In genomic region chr9:41891206-41891605, GRCm38 (mm10) we compare ENCODE assay signal across 8 mouse cellular contexts.
A peak's percentile ranks its signal among the peaks of the same experiment; 100 is the strongest.
DNase-seq lines count a peak whose midpoint lies in the region; ATAC-seq and TF ChIP-seq lines count a peak whose summit lies in the region.

No protein-coding gene starts in this region.

- TF ChIP-seq EP300 in heart, adult 2 months (IDR thresholded peaks at IDR 0.05; ENCODE audit: insufficient read depth, low read depth, low read length), result no peak

- no peaks in the 10 kb centered on the region for H3K79me2 ChIP-seq in heart, adult 2 months (replicated peaks; ENCODE audit: control insufficient read depth, insufficient read depth, low read length)

- no peak overlapping the region; the same call in 1 of the 2 replicates for H3K4me3 ChIP-seq in heart, adult 2 months
- H3K4me3 ChIP-seq in neural tube, embryonic 11.5 days (ENCODE audit: low read depth, low read length), result no peak overlapping the region
- H3K4me3 ChIP-seq in intestine, embryonic 15.5 days (replicated peaks), result no peak overlapping the region
- no peak overlapping the region for H3K4me3 ChIP-seq in stomach, embryonic 14.5 days (ENCODE audit: low read depth, low read length)

- no peak for DNase-seq in heart, adult 2 months
- no peak for DNase-seq in heart, adult 9 months (ENCODE audit: low spot score in 2 of 2)
- no peak for DNase-seq in neural tube, embryonic 11.5 days (ENCODE audit: low spot score)
- DNase-seq in neural tube, embryonic 10.5 days (ENCODE audit: extremely low spot score, low spot score), result no peak
- DNase-seq in cerebellum, adult 11 months, result no peak
- no peak for DNase-seq in ovary, postnatal 14 days (ENCODE audit: low spot score)

- H3K27me3 ChIP-seq in heart, adult 2 months (ENCODE audit: control insufficient read depth, insufficient read depth, low read length), result no peaks in the 10 kb centered on the region
- H3K27me3 ChIP-seq in neural tube, embryonic 11.5 days (ENCODE audit: control insufficient read depth, insufficient read depth, low read length), result no peaks in the 10 kb centered on the region
- H3K27me3 ChIP-seq in intestine, embryonic 15.5 days (replicated peaks), result no peaks in the 10 kb centered on the region
- no peaks in the 10 kb centered on the region for H3K27me3 ChIP-seq in stomach, embryonic 14.5 days (ENCODE audit: control insufficient read depth, insufficient read depth, low read length)

- intact Hi-C loops in heart, adult 2 months (cut with DNase I), result loop anchor here (2.0 kb wide), 1 partner anchor 60 kb away; no protein-coding TSS in a partner anchor

- WGBS in heart, adult 2 months, result 64% methylated on average over 7 of the region's 7 CpGs
- 41% methylated on average over 7 of the region's 7 CpGs for WGBS in neural tube, embryonic 11.5 days
- WGBS in intestine, embryonic 15.5 days, result 47% methylated on average over 7 of the region's 7 CpGs
- 26% methylated on average over 7 of the region's 7 CpGs for WGBS in stomach, embryonic 14.5 days

- TF ChIP-seq CTCF in heart, adult 2 months (IDR thresholded peaks at IDR 0.05), result no peak

- peaks cover 1% of the 10 kb centered on the region; the same call in 1 of the 2 replicates for H3K4me1 ChIP-seq in heart, adult 2 months (ENCODE audit: control insufficient read depth, insufficient read depth, low read length)
- peaks cover 18% of the 10 kb centered on the region for H3K4me1 ChIP-seq in neural tube, embryonic 11.5 days (ENCODE audit: control insufficient read depth, insufficient read depth, low read length)
- peaks cover 17% of the 10 kb centered on the region for H3K4me1 ChIP-seq in intestine, embryonic 15.5 days (replicated peaks)
- H3K4me1 ChIP-seq in stomach, embryonic 14.5 days (ENCODE audit: control insufficient read depth, insufficient read depth, low read length), result peaks cover 24% of the 10 kb centered on the region

- H3K9me3 ChIP-seq in neural tube, embryonic 11.5 days (ENCODE audit: control insufficient read depth, low read length), result no peaks in the 10 kb centered on the region
- no peaks in the 10 kb centered on the region for H3K9me3 ChIP-seq in intestine, embryonic 15.5 days
- H3K9me3 ChIP-seq in stomach, embryonic 14.5 days (ENCODE audit: control insufficient read depth, low read depth, low read length), result no peaks in the 10 kb centered on the region

- peak overlapping the region; percentile 68; the same call in 1 of the 2 replicates for H3K27ac ChIP-seq in heart, adult 2 months
- peak overlapping the region; percentile 96 for H3K27ac ChIP-seq in neural tube, embryonic 11.5 days (ENCODE audit: low read depth, low read length)
- H3K27ac ChIP-seq in intestine, embryonic 15.5 days, result peak overlapping the region; percentile 86
- H3K27ac ChIP-seq in stomach, embryonic 14.5 days (ENCODE audit: low read length), result peak overlapping the region; percentile 98

- H3K9ac ChIP-seq in heart, adult 2 months (ENCODE audit: low read depth, low read length), result no peak overlapping the region
- peak overlapping the region; percentile 69 for H3K9ac ChIP-seq in neural tube, embryonic 11.5 days (ENCODE audit: low read length)
- peak overlapping the region; percentile 26; the same call in 1 of the 2 replicates for H3K9ac ChIP-seq in intestine, embryonic 15.5 days
- peak overlapping the region; percentile 19; the same call in 1 of the 2 replicates for H3K9ac ChIP-seq in stomach, embryonic 14.5 days (replicated peaks; ENCODE audit: low read depth, low read length)

- TF ChIP-seq POLR2A in heart, adult 2 months (IDR thresholded peaks at IDR 0.05; ENCODE audit: insufficient read depth, low read depth, low read length), result no peak

- no peak for ATAC-seq in neural tube, embryonic 11.5 days (ENCODE audit: insufficient read depth, low FRiP score, low TSS enrichment)
- ATAC-seq in intestine, embryonic 15.5 days, result 0 out of 2 replicates have a peak, but pooled peaks have one; percentile 14
- no peak for ATAC-seq in stomach, embryonic 14.5 days (ENCODE audit: insufficient number of reproducible peaks, insufficient read depth, low FRiP score, low read depth)

- H3K4me2 ChIP-seq in neural tube, embryonic 11.5 days (ENCODE audit: low read depth), result peak overlapping the region; percentile 28
- peak overlapping the region; percentile 62 for H3K4me2 ChIP-seq in intestine, embryonic 15.5 days (replicated peaks)
- H3K4me2 ChIP-seq in stomach, embryonic 14.5 days (replicated peaks; ENCODE audit: low read depth, low read length), result peak overlapping the region; percentile 52

- H3K36me3 ChIP-seq in heart, adult 2 months (ENCODE audit: control insufficient read depth, insufficient read depth, low read length), result no peaks in the 10 kb centered on the region
- no peaks in the 10 kb centered on the region for H3K36me3 ChIP-seq in neural tube, embryonic 11.5 days (ENCODE audit: control insufficient read depth, insufficient read depth, low read length)
- no peaks in the 10 kb centered on the region for H3K36me3 ChIP-seq in intestine, embryonic 15.5 days
- H3K36me3 ChIP-seq in stomach, embryonic 14.5 days (ENCODE audit: control insufficient read depth, insufficient read depth, low read length), result no peaks in the 10 kb centered on the region
